Mouse (Mus musculus): Measurements from ENCODE around the gene Tmem60. TPM values are rescaled to one million over a fixed set of nuclear protein-coding genes. Genes with fewer than 3 reads are reported as not detected.

The Tmem60 gene
- total and polyA plus RNA-seq, 3 experiments, result 23.5 to 37.4 TPM; not detected in 1

GRCm38 (mm10) chr5:20861901-20862300 is 20.1 kb upstream of the Tmem60 start:
- H3K9ac ChIP-seq (ENCODE audit: control insufficient read depth, low read depth, low read length, poor library complexity, severe bottlenecking), result no peak overlapping the region
- DNase-seq (ENCODE audit: low read depth, low spot score), result no peak
- H3K27me3 ChIP-seq (ENCODE audit: control insufficient read depth in 1 of 2, insufficient read depth in 2 of 2, low read length in 2 of 2), result no peaks in the 10 kb centered on the region
- H3K4me1 ChIP-seq (ENCODE audit: control insufficient read depth in 1 of 2, insufficient read depth in 2 of 2, low read length in 2 of 2), result peaks cover 0 to 5% of the 10 kb centered on the region in 2 experiments; a peak in 2 of 4 replicates
- no peak overlapping the region for H3K27ac ChIP-seq (ENCODE audit: control insufficient read depth, low read depth, low read length)
- peaks cover 7% of the 10 kb centered on the region in 2 experiments for H3K36me3 ChIP-seq (ENCODE audit: control insufficient read depth in 1 of 2, insufficient read depth in 2 of 2, low read length in 2 of 2)
- H3K79me2 ChIP-seq (ENCODE audit: control insufficient read depth, insufficient read depth, low read length, poor library complexity), result peaks cover 19% of the 10 kb centered on the region
- no peak for TF ChIP-seq MXI1 (IDR thresholded peaks at IDR 0.05; ENCODE audit: low read depth, low read length)
- TF ChIP-seq POLR2A (IDR thresholded peaks at IDR 0.05; ENCODE audit: control insufficient read depth in 1 of 2, insufficient read depth in 1 of 2, low read depth in 1 of 2, low read length in 2 of 2, poor library complexity in 1 of 2), result no peak
- TF ChIP-seq MEF2A (IDR thresholded peaks at IDR 0.05; ENCODE audit: extremely low read depth, insufficient replicate concordance, low read depth, low read length, poor library complexity, severe bottlenecking), result no peak
- TF ChIP-seq ZMIZ1 (IDR thresholded peaks at IDR 0.05; ENCODE audit: low read depth, low read length), result no peak
- no peak for TF ChIP-seq MYC (IDR thresholded peaks at IDR 0.05; ENCODE audit: low read depth, low read length)
- no peak for TF ChIP-seq ZC3H11A (IDR thresholded peaks at IDR 0.05; ENCODE audit: low read depth, low read length)
- no peak for TF ChIP-seq JUND (IDR thresholded peaks at IDR 0.05; ENCODE audit: low read depth, low read length)
- no peak for TF ChIP-seq ETS1 (IDR thresholded peaks at IDR 0.05; ENCODE audit: low read depth, low read length)
- TF ChIP-seq ELF1 (IDR thresholded peaks at IDR 0.05; ENCODE audit: low read depth, low read length), result no peak
- TF ChIP-seq HCFC1 (IDR thresholded peaks at IDR 0.05; ENCODE audit: low read depth, low read length), result no peak
- no peak for TF ChIP-seq SMC3 (IDR thresholded peaks at IDR 0.05; ENCODE audit: low read depth, low read length)
- TF ChIP-seq RCOR1 (IDR thresholded peaks at IDR 0.05; ENCODE audit: low read depth, low read length), result no peak
- no peak for TF ChIP-seq CTCF (IDR thresholded peaks at IDR 0.05 in 2 of 3, conservative IDR thresholded peaks at IDR 0.05 in 1 of 3; ENCODE audit: control insufficient read depth in 1 of 3, insufficient read depth in 1 of 3, low read depth in 2 of 3, low read length in 3 of 3, poor library complexity in 1 of 3, severe bottlenecking in 1 of 3)
- TF ChIP-seq TCF12 (IDR thresholded peaks at IDR 0.05; ENCODE audit: low read depth, low read length), result no peak
- H3K4me3 ChIP-seq (ENCODE audit: control insufficient read depth in 1 of 2, insufficient read depth in 1 of 2, low read depth in 2 of 2, low read length in 2 of 2), result no peak overlapping the region
- H3K9me3 ChIP-seq (replicated peaks; ENCODE audit: insufficient read depth, low read length), result no peaks in the 10 kb centered on the region

GRCm38 (mm10) chr5:20864216-20864969 is 17.6 kb upstream of the Tmem60 start:
- H3K4me1 ChIP-seq (ENCODE audit: control insufficient read depth in 1 of 2, insufficient read depth in 2 of 2, low read length in 2 of 2), result peaks cover 0 to 5% of the 10 kb centered on the region in 2 experiments; a peak in 2 of 4 replicates
- no peak overlapping the region for H3K9ac ChIP-seq (ENCODE audit: control insufficient read depth, low read depth, low read length, poor library complexity, severe bottlenecking)
- no peak overlapping the region for H3K4me3 ChIP-seq (ENCODE audit: control insufficient read depth in 1 of 2, insufficient read depth in 1 of 2, low read depth in 2 of 2, low read length in 2 of 2)
- peaks cover 6 to 11% of the 10 kb centered on the region in 2 experiments for H3K36me3 ChIP-seq (ENCODE audit: control insufficient read depth in 1 of 2, insufficient read depth in 2 of 2, low read length in 2 of 2)
- H3K9me3 ChIP-seq (replicated peaks; ENCODE audit: insufficient read depth, low read length), result no peaks in the 10 kb centered on the region
- peaks cover 27% of the 10 kb centered on the region for H3K79me2 ChIP-seq (ENCODE audit: control insufficient read depth, insufficient read depth, low read length, poor library complexity)
- TF ChIP-seq RCOR1 (IDR thresholded peaks at IDR 0.05; ENCODE audit: low read depth, low read length) (no peak), E2F4 (IDR thresholded peaks at IDR 0.05; ENCODE audit: borderline replicate concordance, low read depth, low read length) (no peak), CTCF (IDR thresholded peaks at IDR 0.05 in 2 of 3, conservative IDR thresholded peaks at IDR 0.05 in 1 of 3; ENCODE audit: control insufficient read depth in 1 of 3, insufficient read depth in 1 of 3, low read depth in 2 of 3, low read length in 3 of 3, poor library complexity in 1 of 3, severe bottlenecking in 1 of 3) (no peak), POLR2A (IDR thresholded peaks at IDR 0.05; ENCODE audit: control insufficient read depth in 1 of 2, insufficient read depth in 1 of 2, low read depth in 1 of 2, low read length in 2 of 2, poor library complexity in 1 of 2) (no peak), ZC3H11A (IDR thresholded peaks at IDR 0.05; ENCODE audit: low read depth, low read length) (no peak), POLR2AphosphoS2 (IDR thresholded peaks at IDR 0.05; ENCODE audit: low read length) (no peak), MAZ (IDR thresholded peaks at IDR 0.05; ENCODE audit: low read depth, low read length) (no peak), MEF2A (IDR thresholded peaks at IDR 0.05; ENCODE audit: extremely low read depth, insufficient replicate concordance, low read depth, low read length, poor library complexity, severe bottlenecking) (no peak), EP300 (IDR thresholded peaks at IDR 0.05; ENCODE audit: low read depth in 1 of 2, low read length in 2 of 2) (no peak)
- no peak overlapping the region for H3K27ac ChIP-seq (ENCODE audit: control insufficient read depth, low read depth, low read length)
- DNase-seq (ENCODE audit: low read depth, low spot score), result no peak
- H3K27me3 ChIP-seq (ENCODE audit: control insufficient read depth in 1 of 2, insufficient read depth in 2 of 2, low read length in 2 of 2), result no peaks in the 10 kb centered on the region

All from MEL (cell line).